Mouse (Mus musculus): ENCODE measurements around the gene Gys1. TPM values are rescaled to one million over a fixed set of nuclear protein-coding genes. Genes with fewer than 3 reads are reported as not detected.
A peak's percentile ranks its signal among the peaks of the same experiment; 100 is the strongest.

The Gys1 gene
- total and polyA plus RNA-seq, 3 experiments: 14.0 to 27.2 (median 23.9) TPM

- DNase-seq (ENCODE audit: extremely low read depth): no peak
- Histone ChIP-seq H3K36me3 (replicated peaks in 1 of 2; ENCODE audit: control insufficient read depth in 1 of 2, insufficient read depth in 1 of 2, low read length in 1 of 2) (peaks cover 4 to 5% of the 10 kb centered on the region in 2 experiments), H3K4me3 (replicated peaks in 1 of 3; ENCODE audit: low read depth in 2 of 3, low read length in 2 of 3, poor library complexity in 1 of 3) (peak overlapping the region; percentile 20 to 60 (median 52)), H3K79me2 (replicated peaks; ENCODE audit: control insufficient read depth, extremely low read depth, insufficient read depth, poor library complexity, severe bottlenecking) (no peaks in the 10 kb centered on the region), H3K9ac (ENCODE audit: insufficient read depth, low read depth) (peak overlapping the region; percentile 45; the same call in 1 of the 2 replicates), H3K9me3 (replicated peaks; ENCODE audit: low read length) (no peaks in the 10 kb centered on the region), H3K4me1 (ENCODE audit: control insufficient read depth in 1 of 2, insufficient read depth in 2 of 2) (peaks cover 7 to 27% of the 10 kb centered on the region in 2 experiments; a peak in 3 of 4 replicates), H3K4me2 (ENCODE audit: insufficient read depth, low read depth, poor library complexity, severe bottlenecking) (peak overlapping the region; percentile 74), H3K27ac (ENCODE audit: insufficient read depth, low read depth) (no peak overlapping the region), H3K27me3 (replicated peaks) (peaks cover 40% of the 10 kb centered on the region)
- dilution Hi-C loops (cut with MboI; ENCODE audit: extremely low pct_ligation_motif_present, extremely low pct_unique_long_range_greater_than_20kb, low sequenced_read_pairs) (no loop called here), in situ Hi-C loops (cut with MboI; ENCODE audit: low pct_ligation_motif_present, low pct_unique_long_range_greater_than_20kb, low sequenced_read_pairs) (no loop called here)
- TF ChIP-seq ZNF384 (IDR thresholded peaks at IDR 0.05; ENCODE audit: low read depth, low read length) (peak; percentile 24; the same call in 1 of the 2 replicates), RCOR1 (conservative IDR thresholded peaks at IDR 0.05; ENCODE audit: low read depth, low read length) (no peak), ZC3H11A (IDR thresholded peaks at IDR 0.05; ENCODE audit: low read depth, low read length) (no peak), NELFE (IDR thresholded peaks at IDR 0.05; ENCODE audit: low read depth, low read length) (peak; percentile 10), ELF1 (IDR thresholded peaks at IDR 0.05; ENCODE audit: low read depth, low read length) (0 out of 2 replicates have a peak, but pooled peaks have one; percentile 19), TCF12 (IDR thresholded peaks at IDR 0.05; ENCODE audit: low read depth, low read length) (0 out of 2 replicates have a peak, but pooled peaks have one; percentile 1), MXI1 (IDR thresholded peaks at IDR 0.05; ENCODE audit: low read depth, low read length) (0 out of 2 replicates have a peak, but pooled peaks have one; percentile 2), HCFC1 (IDR thresholded peaks at IDR 0.05; ENCODE audit: low read depth, low read length) (no peak), TBP (conservative IDR thresholded peaks at IDR 0.05; ENCODE audit: low read depth, low read length) (no peak), MAFK (IDR thresholded peaks at IDR 0.05; ENCODE audit: insufficient replicate concordance, low read length) (no peak)
These were observed 20.5 kb upstream of the Gys1 start for GRCm38 (mm10) chr7:45413864-45414739.

DNA sequence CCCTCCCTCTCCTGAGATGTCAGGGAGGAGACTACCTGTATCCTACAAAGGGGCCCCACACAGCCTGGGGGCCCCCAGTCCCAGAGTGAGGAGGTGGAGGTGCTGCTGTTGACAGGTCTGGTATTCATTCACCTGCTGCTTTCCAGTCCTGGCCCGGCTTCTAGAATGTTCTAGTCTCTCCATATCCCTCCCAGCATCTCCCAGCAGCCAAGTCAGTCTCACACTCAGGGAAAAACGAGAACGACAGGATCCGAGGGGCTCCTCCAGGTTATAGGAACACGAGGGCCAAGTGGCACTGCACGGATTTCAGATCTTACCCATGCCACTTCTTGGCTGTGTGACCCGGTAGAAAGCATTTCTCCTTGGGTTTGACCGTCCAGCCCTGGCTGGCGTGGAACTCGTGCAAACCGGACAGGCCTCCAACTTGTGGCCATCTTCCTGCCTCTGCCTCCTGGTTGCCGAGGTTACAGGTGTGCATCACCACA is 19.9 kb upstream of the Gys1 start:
- in situ Hi-C loops (cut with MboI; ENCODE audit: low pct_ligation_motif_present, low pct_unique_long_range_greater_than_20kb, low sequenced_read_pairs) (no loop called here), dilution Hi-C loops (cut with MboI; ENCODE audit: extremely low pct_ligation_motif_present, extremely low pct_unique_long_range_greater_than_20kb, low sequenced_read_pairs) (no loop called here)
- Histone ChIP-seq H3K27ac (ENCODE audit: insufficient read depth, low read depth) (no peak overlapping the region), H3K27me3 (replicated peaks) (peaks cover 34% of the 10 kb centered on the region), H3K36me3 (replicated peaks in 1 of 2; ENCODE audit: control insufficient read depth in 1 of 2, insufficient read depth in 1 of 2, low read length in 1 of 2) (peaks cover 0 to 10% of the 10 kb centered on the region in 2 experiments), H3K4me3 (replicated peaks in 1 of 3; ENCODE audit: low read depth in 2 of 3, low read length in 2 of 3, poor library complexity in 1 of 3) (no peak overlapping the region), H3K9ac (ENCODE audit: insufficient read depth, low read depth) (no peak overlapping the region), H3K4me2 (ENCODE audit: insufficient read depth, low read depth, poor library complexity, severe bottlenecking) (no peak overlapping the region), H3K79me2 (replicated peaks; ENCODE audit: control insufficient read depth, extremely low read depth, insufficient read depth, poor library complexity, severe bottlenecking) (no peaks in the 10 kb centered on the region), H3K9me3 (replicated peaks; ENCODE audit: low read length) (no peaks in the 10 kb centered on the region), H3K4me1 (ENCODE audit: control insufficient read depth in 1 of 2, insufficient read depth in 2 of 2) (peaks cover 7 to 27% of the 10 kb centered on the region in 2 experiments; a peak in 3 of 4 replicates)
- TF ChIP-seq NRF1 (IDR thresholded peaks at IDR 0.05; ENCODE audit: low read depth, low read length) (no peak), ETS1 (conservative IDR thresholded peaks at IDR 0.05; ENCODE audit: low read depth, low read length) (no peak), ELF1 (IDR thresholded peaks at IDR 0.05; ENCODE audit: low read depth, low read length) (no peak), IRF4 (IDR thresholded peaks at IDR 0.05; ENCODE audit: low read depth, low read length) (no peak), BHLHE40 (IDR thresholded peaks at IDR 0.05; ENCODE audit: low read depth, low read length) (no peak), ZC3H11A (IDR thresholded peaks at IDR 0.05; ENCODE audit: low read depth, low read length) (no peak), RAD21 (IDR thresholded peaks at IDR 0.05; ENCODE audit: low read depth, low read length) (no peak), ZMIZ1 (IDR thresholded peaks at IDR 0.05; ENCODE audit: low read depth, low read length) (no peak), E2F4 (IDR thresholded peaks at IDR 0.05; ENCODE audit: insufficient replicate concordance, low read depth, low read length) (no peak), TCF12 (IDR thresholded peaks at IDR 0.05; ENCODE audit: low read depth, low read length) (no peak), CHD2 (IDR thresholded peaks at IDR 0.05; ENCODE audit: low read length) (no peak), USF1 (IDR thresholded peaks at IDR 0.05; ENCODE audit: low read depth, low read length) (no peak), SMC3 (IDR thresholded peaks at IDR 0.05; ENCODE audit: low read depth, low read length) (no peak), SIN3A (IDR thresholded peaks at IDR 0.05; ENCODE audit: low read length) (no peak), CTCF (conservative IDR thresholded peaks at IDR 0.05 in 1 of 2, IDR thresholded peaks at IDR 0.05 in 1 of 2; ENCODE audit: low read depth in 2 of 2, low read length in 2 of 2) (no peak), ZNF384 (IDR thresholded peaks at IDR 0.05; ENCODE audit: low read depth, low read length) (no peak)
- no peak for DNase-seq (ENCODE audit: extremely low read depth)

All from CH12.LX (cell line).